Mouse (Mus musculus) liver, embryonic 11.5 days (tissue): ENCODE measurements around the gene Acr. TPM values are rescaled to one million over a fixed set of nuclear protein-coding genes. Genes with fewer than 3 reads are reported as not detected.

Source experiments
- ATAC-seq: fragments of 200-750 bp; cut with Nextera tagmentation; replicated peaks from 2 replicates; pipeline ENCODE4 v1.8.0; 2017; ENCODE audit warnings: moderate number of reproducible peaks, mild to moderate bottlenecking, moderate TSS enrichment, moderate library complexity; ENCODE audit not compliant: low FRiP score
- DNase-seq: peaks from one replicate; pipeline ENCODE4 v3.0.0-alpha.2; 2017; ENCODE audit warnings: low spot score
- H3K27ac ChIP-seq: fragments of 300-500 bp; sonication (generic); 2 replicates; pipeline ENCODE4 v1.5.1; 2014; ENCODE audit warnings: mild to moderate bottlenecking, low read depth, low read length, control low read depth
- H3K27me3 ChIP-seq: fragments of 300-500 bp; sonication (generic); replicated peaks from 2 replicates; pipeline ENCODE4 v1.6.1; 2014; ENCODE audit warnings: low read length, mixed read lengths; ENCODE audit not compliant: control insufficient read depth, insufficient read depth
- H3K36me3 ChIP-seq: fragments of 300-500 bp; sonication (generic); 2 replicates; pipeline ENCODE4 v1.6.1; 2014; ENCODE audit warnings: mild to moderate bottlenecking, low read length, moderate library complexity, mixed read lengths; ENCODE audit not compliant: control insufficient read depth, insufficient read depth
- H3K4me1 ChIP-seq: fragments of 300-500 bp; sonication (generic); replicated peaks from 2 replicates; pipeline ENCODE4 v1.6.1; 2014; ENCODE audit warnings: low read length, mixed read lengths; ENCODE audit not compliant: control insufficient read depth, insufficient read depth
- H3K4me2 ChIP-seq: fragments of 300-500 bp; sonication (generic); 2 replicates; pipeline ENCODE4 v1.6.1; 2014; ENCODE audit warnings: mild to moderate bottlenecking, control low read depth, moderate library complexity
- H3K4me3 ChIP-seq: fragments of 300-500 bp; sonication (generic); 2 replicates; pipeline ENCODE4 v1.5.1; 2014; ENCODE audit warnings: low read depth, low read length, control low read depth
- H3K9ac ChIP-seq: fragments of 300-500 bp; sonication (generic); 2 replicates; pipeline ENCODE4 v1.6.1; 2014; ENCODE audit warnings: low read depth, low read length, control low read depth
- H3K9me3 ChIP-seq: fragments of 300-500 bp; sonication (generic); 2 replicates; pipeline ENCODE4 v1.6.1; 2016; ENCODE audit warnings: low read length, inconsistent platforms, mixed read lengths; ENCODE audit not compliant: control insufficient read depth
- WGBS: fragments of 180-500 bp; shearing (Covaris S2); extraction: QIAGEN DNeasy Blood & Tissue Kit; methylation state at CpG from one replicate; pipeline ENCODE4 v1.1.7; 2014; 5-methylcytosine and 5-hydroxymethylcytosine counted together
- polyA plus RNA-seq: library from polyadenylated mRNA; unstranded; fragments of >200 nt; fragmentation: Nextera tagmentation; extraction: Ambion mirVana; gene quantifications from 2 replicates; pipeline ENCODE4 v1.2.1, GENCODE M21; 2014

Gene Acr
- polyA plus RNA-seq, 1 experiment from 2014 or later = 0.11 TPM

GRCm38 (mm10) chr15:89589146-89589545, 21.0 kb downstream of the Acr start:
- Histone ChIP-seq H3K4me1 (peaks cover 2% of the 10 kb centered on the region; the same call in 1 of the 2 replicates), H3K36me3 (no peaks in the 10 kb centered on the region), H3K27me3 (no peaks in the 10 kb centered on the region), H3K9me3 (no peaks in the 10 kb centered on the region), H3K27ac (no peak overlapping the region), H3K4me3 (no peak overlapping the region), H3K4me2 (no peak overlapping the region), H3K9ac (no peak overlapping the region)
- ATAC-seq = no peak
- WGBS = 81% methylated on average over 5 of the region's 5 CpGs
- no peak for DNase-seq

GRCm38 (mm10) chr15:89591317-89591716, 23.2 kb downstream of the Acr start:
- ATAC-seq = no peak; the same call in 1 of the 2 replicates
- H3K27ac ChIP-seq = no peak overlapping the region
- no peak for DNase-seq

GRCm38 (mm10) chr15:89591723-89592455, 23.8 kb downstream of the Acr start, which contains the start of gene Rabl2:
Gene Rabl2 (minus strand): TSS chr15:89591923.
- WGBS = under 1% methylated on average over 35 of the region's 35 CpGs
- Histone ChIP-seq H3K4me3 (peak within 1 kb of the TSS; percentile 84), H3K27me3 (no peaks in the 10 kb centered on the region), H3K9ac (peak within 1 kb of the TSS; percentile 67), H3K4me1 (peaks cover 2% of the 10 kb centered on the region; the same call in 1 of the 2 replicates), H3K27ac (no peak within 1 kb of the TSS), H3K36me3 (no peaks in the 10 kb centered on the region), H3K4me2 (peak within 1 kb of the TSS; percentile 82), H3K9me3 (no peaks in the 10 kb centered on the region)
- DNase-seq = peak; percentile 86
- peak; percentile 95 for ATAC-seq

More at GRCm38 (mm10) chr15:89591317-89591716, 23.2 kb downstream of the Acr start:
- H3K36me3 ChIP-seq = no peaks in the 10 kb centered on the region
- H3K9me3 ChIP-seq = no peaks in the 10 kb centered on the region
- WGBS = 5% methylated on average over 30 of the region's 30 CpGs
- H3K4me1 ChIP-seq = peaks cover 2% of the 10 kb centered on the region; the same call in 1 of the 2 replicates
- H3K27me3 ChIP-seq = no peaks in the 10 kb centered on the region
- H3K4me2 ChIP-seq = peak overlapping the region; percentile 82
- peak overlapping the region; percentile 67 for H3K9ac ChIP-seq
- peak overlapping the region; percentile 84 for H3K4me3 ChIP-seq

GRCm38 (mm10) chr15:89592548-89592947, 24.4 kb downstream of the Acr start:
- H3K9me3 ChIP-seq = no peaks in the 10 kb centered on the region
- DNase-seq (no peak), ATAC-seq (no peak)
- no peaks in the 10 kb centered on the region for H3K36me3 ChIP-seq
- no peaks in the 10 kb centered on the region for H3K27me3 ChIP-seq
- H3K27ac ChIP-seq = no peak overlapping the region
- no peak overlapping the region for H3K9ac ChIP-seq
- WGBS = 49% methylated on average over 4 of the region's 4 CpGs
- H3K4me2 ChIP-seq = peak overlapping the region; percentile 82
- peak overlapping the region; percentile 84 for H3K4me3 ChIP-seq
- H3K4me1 ChIP-seq = peaks cover 2% of the 10 kb centered on the region; the same call in 1 of the 2 replicates

GRCm38 (mm10) chr15:89605822-89606570, 37.9 kb downstream of the Acr start:
- Histone ChIP-seq H3K9ac (no peak overlapping the region), H3K4me2 (no peak overlapping the region), H3K27me3 (no peaks in the 10 kb centered on the region), H3K36me3 (no peaks in the 10 kb centered on the region), H3K27ac (no peak overlapping the region), H3K4me3 (no peak overlapping the region), H3K9me3 (no peaks in the 10 kb centered on the region), H3K4me1 (no peaks in the 10 kb centered on the region)
- DNase-seq = no peak
- no peak for ATAC-seq
- WGBS = 75% methylated on average over 12 of the region's 12 CpGs

- Histone ChIP-seq H3K9ac (no peak overlapping the region), H3K4me3 (no peak overlapping the region), H3K27me3 (no peaks in the 10 kb centered on the region), H3K4me2 (no peak overlapping the region), H3K9me3 (no peaks in the 10 kb centered on the region), H3K36me3 (no peaks in the 10 kb centered on the region), H3K4me1 (no peaks in the 10 kb centered on the region), H3K27ac (no peak overlapping the region)
- WGBS = 64% methylated on average over 8 of the region's 8 CpGs
- DNase-seq = no peak
- ATAC-seq = no peak
Observed at GRCm38 (mm10) chr15:89607480-89607879, 39.4 kb downstream of the Acr start.

- no peak for ATAC-seq
- no peaks in the 10 kb centered on the region for H3K27me3 ChIP-seq
- H3K4me3 ChIP-seq = no peak overlapping the region
- no peak for DNase-seq
- no peak overlapping the region for H3K4me2 ChIP-seq
- no peaks in the 10 kb centered on the region for H3K36me3 ChIP-seq
- H3K4me1 ChIP-seq = no peaks in the 10 kb centered on the region
- H3K9ac ChIP-seq = no peak overlapping the region
- no peaks in the 10 kb centered on the region for H3K9me3 ChIP-seq
- H3K27ac ChIP-seq = no peak overlapping the region
- WGBS = 60% methylated on average over 9 of the region's 9 CpGs
Observed at GRCm38 (mm10) chr15:89607888-89608287, 39.8 kb downstream of the Acr start.

GRCm38 (mm10) chr15:89622312-89622958, 54.3 kb downstream of the Acr start:
- peak; percentile 34; the same call in 1 of the 2 replicates for ATAC-seq

More at GRCm38 (mm10) chr15:89622312-89622958, 54.3 kb downstream of the Acr start:
- no peak overlapping the region for H3K27ac ChIP-seq
- H3K9ac ChIP-seq = no peak overlapping the region
- DNase-seq = no peak
- H3K27me3 ChIP-seq = no peaks in the 10 kb centered on the region
- H3K4me3 ChIP-seq = no peak overlapping the region
- no peak overlapping the region for H3K4me2 ChIP-seq
- H3K4me1 ChIP-seq = no peaks in the 10 kb centered on the region
- no peaks in the 10 kb centered on the region for H3K9me3 ChIP-seq
- 78% methylated on average over 12 of the region's 12 CpGs for WGBS
- no peaks in the 10 kb centered on the region for H3K36me3 ChIP-seq
